In the genomic region with DNA sequence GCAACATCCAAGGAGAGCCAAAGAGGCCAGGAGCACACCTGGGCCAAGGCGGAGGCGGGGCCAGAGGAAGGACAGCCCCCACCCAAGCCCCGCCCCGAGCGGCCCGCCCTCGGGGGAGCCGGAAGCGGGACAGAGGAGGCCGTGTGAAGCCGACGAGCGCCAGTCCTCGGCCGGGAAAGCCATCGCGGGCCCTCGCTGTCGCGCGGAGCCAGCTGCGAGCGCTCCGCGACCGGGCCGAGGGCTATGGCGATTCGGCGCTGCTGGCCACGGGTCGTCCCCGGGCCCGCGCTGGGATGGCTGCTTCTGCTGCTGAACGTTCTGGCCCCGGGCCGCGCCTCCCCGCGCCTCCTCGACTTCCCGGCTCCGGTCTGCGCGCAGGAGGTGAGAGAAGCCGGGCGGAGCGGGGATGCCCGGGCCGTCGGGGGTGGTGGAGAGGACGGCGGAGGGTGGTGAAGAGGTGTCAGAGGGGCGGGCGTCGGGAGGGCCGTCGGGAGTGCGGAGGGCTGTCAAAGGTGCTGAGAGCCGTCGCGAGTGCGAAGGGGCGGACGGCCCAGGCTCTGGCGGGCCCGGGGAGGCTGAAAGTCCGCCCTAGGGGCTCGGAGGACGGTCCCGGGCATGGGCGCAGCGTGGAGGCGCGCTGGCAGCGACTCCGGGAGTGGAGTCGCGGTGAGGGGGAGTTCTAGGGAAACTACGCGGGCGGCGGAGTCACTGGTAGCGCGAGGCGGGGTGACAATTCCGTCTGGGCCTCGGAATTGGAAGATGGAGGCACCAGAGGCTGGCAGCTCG, we compare ENCODE assay signal across 8 mouse cellular contexts. TPM values are rescaled to one million over a fixed set of nuclear protein-coding genes. Genes with fewer than 3 reads are reported as not detected.
DNase-seq lines count a peak whose midpoint lies in the region; ATAC-seq and TF ChIP-seq lines count a peak whose summit lies in the region.

A gene (plus strand): TSS at position 162 of the 786 bp plus-strand sequence.

- peak within 1 kb of the TSS; percentile 59 for H3K9ac ChIP-seq in lung, embryonic 14.5 days
- peak within 1 kb of the TSS; percentile 34; the same call in 1 of the 2 replicates for H3K9ac ChIP-seq in neural tube, embryonic 15.5 days (replicated peaks)

- ATAC-seq in lung, embryonic 14.5 days (ENCODE audit: insufficient read depth), result peak; percentile 83
- peak; percentile 79 for ATAC-seq in neural tube, embryonic 15.5 days (ENCODE audit: low FRiP score)

- peak within 1 kb of the TSS; percentile 81 for H3K4me2 ChIP-seq in lung, embryonic 14.5 days
- H3K4me2 ChIP-seq in neural tube, embryonic 15.5 days, result peak within 1 kb of the TSS; percentile 70

- H3K36me3 ChIP-seq in lung, embryonic 14.5 days (ENCODE audit: insufficient read depth), result no peaks in the 10 kb centered on the region
- H3K36me3 ChIP-seq in neural tube, embryonic 15.5 days, result no peaks in the 10 kb centered on the region

- H3K9me3 ChIP-seq in lung, embryonic 14.5 days (ENCODE audit: low read depth, low read length), result no peaks in the 10 kb centered on the region
- H3K9me3 ChIP-seq in neural tube, embryonic 15.5 days (replicated peaks), result no peaks in the 10 kb centered on the region

- H3K27ac ChIP-seq in lung, embryonic 14.5 days (ENCODE audit: low read depth), result no peak within 1 kb of the TSS
- H3K27ac ChIP-seq in neural tube, embryonic 15.5 days (replicated peaks), result no peak within 1 kb of the TSS

- H3K4me3 ChIP-seq in lung, embryonic 14.5 days (ENCODE audit: low read depth, low read length), result peak within 1 kb of the TSS; percentile 60
- peak within 1 kb of the TSS; percentile 49 for H3K4me3 ChIP-seq in neural tube, embryonic 15.5 days (replicated peaks)

- DNase-seq in A20 (ENCODE audit: low read depth, low spot score) (peak; percentile 89), R1 (ENCODE audit: low read depth, low spot score) (peak; percentile 83)
- peak; percentile 82 for DNase-seq in embryo, embryonic 9.5 days (ENCODE audit: extremely low spot score)
- peak; percentile 69 to 70 for DNase-seq in heart, adult 9 months (ENCODE audit: low spot score in 2 of 2)
- peak; percentile 86 for DNase-seq in kidney, adult 8-10 months
- peak; percentile 79 for DNase-seq in lung, embryonic 14.5 days
- peak; percentile 93 for DNase-seq in thymus, postnatal 0 days (ENCODE audit: low spot score)

- peaks cover 38% of the 10 kb centered on the region for H3K27me3 ChIP-seq in lung, embryonic 14.5 days (ENCODE audit: insufficient read depth, low read length)
- H3K27me3 ChIP-seq in neural tube, embryonic 15.5 days (replicated peaks), result peaks cover 28% of the 10 kb centered on the region

- TF ChIP-seq CTCF in lung, embryonic 14.5 days (IDR thresholded peaks at IDR 0.05; ENCODE audit: low read depth), result no peak

- under 1% methylated on average over 87 of the region's 90 CpGs for WGBS in lung, embryonic 14.5 days
- under 1% methylated on average over 85 of the region's 90 CpGs for WGBS in neural tube, embryonic 15.5 days

- H3K4me1 ChIP-seq in lung, embryonic 14.5 days (ENCODE audit: insufficient read depth), result peaks cover 8% of the 10 kb centered on the region; the same call in 1 of the 2 replicates
- H3K4me1 ChIP-seq in neural tube, embryonic 15.5 days, result peaks cover 16% of the 10 kb centered on the region

RNA-seq across cellular contexts. Expression of the gene that starts here (rescaled TPM):
- 3.1 and 3.3 TPM in 2 replicates for polyA plus RNA-seq in lung, embryonic 14.5 days (2014; fragmentation: Nextera tagmentation; extraction: Ambion mirVana)
- polyA plus RNA-seq in neural tube, embryonic 15.5 days (2015; fragmentation: Nextera tagmentation; extraction: Ambion mirVana), result 4.0 and 10.4 TPM in 2 replicates
- polyA plus RNA-seq in thymus, postnatal 0 days (2015; fragmentation: Nextera tagmentation; extraction: Ambion mirVana), result 57.9 and 67.5 TPM in 2 replicates
